Mouse (Mus musculus): Measurements from ENCODE around the gene U2surp. TPM values are rescaled to one million over a fixed set of nuclear protein-coding genes. Genes with fewer than 3 reads are reported as not detected.
"Not testable (repeated sequence)": the region's sequence is repeated elsewhere in the genome, so short reads cannot be mapped to it uniquely, and the experiment has no call there.

Gene U2surp
- polyA plus RNA-seq, 1 experiment from 2014 or later = 139 TPM

DNA sequence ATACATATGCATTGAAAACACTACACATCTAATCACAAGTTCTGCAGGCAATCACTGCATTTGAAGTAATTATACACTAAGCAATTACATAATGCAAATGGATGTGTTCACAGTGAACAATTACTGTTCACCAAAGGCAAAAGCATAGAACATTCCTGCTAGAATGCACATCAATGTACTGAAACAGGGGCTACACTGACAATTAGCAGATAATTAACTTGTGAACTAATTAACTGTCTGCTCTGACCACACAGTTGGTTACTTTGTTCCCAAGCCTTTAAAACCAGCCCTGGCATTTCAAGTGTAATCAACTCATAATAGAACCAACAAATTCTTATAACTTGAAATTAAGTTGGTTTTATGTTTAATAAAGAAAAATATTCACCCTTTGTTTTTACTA is 22.9 kb downstream of the U2surp start:
- no peak for DNase-seq (ENCODE audit: low spot score)
- H3K4me3 ChIP-seq = no peak overlapping the region
- no peaks in the 10 kb centered on the region for H3K27me3 ChIP-seq (ENCODE audit: low read depth, poor library complexity, severe bottlenecking)
- H3K4me1 ChIP-seq = no peaks in the 10 kb centered on the region
- no peak overlapping the region for H3K27ac ChIP-seq (replicated peaks)
- peaks cover 83% of the 10 kb centered on the region for H3K36me3 ChIP-seq
- no peaks in the 10 kb centered on the region for H3K9me3 ChIP-seq (replicated peaks)

DNA sequence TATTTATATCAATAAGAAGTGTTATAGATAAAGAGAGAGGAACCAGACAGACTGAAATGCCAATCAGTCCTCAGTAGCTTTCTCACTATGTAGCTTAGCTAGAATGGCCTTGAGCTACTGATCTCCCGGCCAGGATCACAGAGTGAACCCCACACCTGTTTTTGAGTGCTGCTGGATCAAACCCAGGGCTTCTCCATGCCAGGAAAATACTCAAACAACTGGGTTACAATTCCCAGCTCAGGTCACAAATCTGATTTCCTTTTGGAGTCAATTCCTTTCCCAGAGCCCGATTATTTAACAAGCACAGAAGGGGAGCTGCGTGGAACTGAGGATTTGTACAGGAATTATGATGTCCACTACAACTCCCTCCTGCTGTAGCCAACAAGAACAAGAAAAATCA is 31.8 kb downstream of the U2surp start:
- 99% methylated on average over 3 of the region's 3 CpGs for WGBS

DNA sequence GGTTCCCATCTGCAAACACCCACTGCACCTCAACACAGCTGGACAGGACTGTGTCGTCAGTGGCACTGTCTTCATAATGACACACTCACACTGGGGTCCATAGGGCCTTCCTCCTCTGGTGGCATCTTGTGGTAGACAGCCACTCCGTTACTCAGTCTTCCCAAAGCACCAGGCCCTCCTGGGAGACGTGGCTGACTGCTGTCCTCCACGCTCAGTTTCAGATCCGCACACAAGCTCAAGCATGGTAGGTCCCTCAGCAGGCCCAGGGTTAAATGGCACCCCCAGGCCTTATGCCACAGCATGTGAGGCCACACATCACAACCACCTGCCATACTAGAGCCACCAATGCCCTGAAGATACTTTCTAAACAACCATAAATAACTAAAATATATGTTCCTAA is 33.4 kb downstream of the U2surp start:
- Histone ChIP-seq H3K4me3 (no peak overlapping the region), H3K36me3 (peaks cover 94% of the 10 kb centered on the region), H3K9me3 (replicated peaks) (no peaks in the 10 kb centered on the region), H3K27ac (replicated peaks) (no peak overlapping the region), H3K4me1 (no peaks in the 10 kb centered on the region), H3K27me3 (ENCODE audit: low read depth, poor library complexity, severe bottlenecking) (no peaks in the 10 kb centered on the region)
- no peak for DNase-seq (ENCODE audit: low spot score)
- WGBS = 92% methylated on average over 5 of the region's 5 CpGs

More for the DNA sequence above, 31.8 kb downstream of the U2surp start:
- no peaks in the 10 kb centered on the region for H3K4me1 ChIP-seq
- H3K9me3 ChIP-seq (replicated peaks) = no peaks in the 10 kb centered on the region
- no peaks in the 10 kb centered on the region for H3K27me3 ChIP-seq (ENCODE audit: low read depth, poor library complexity, severe bottlenecking)
- H3K36me3 ChIP-seq = peaks cover 94% of the 10 kb centered on the region
- no peak overlapping the region for H3K4me3 ChIP-seq
- no peak overlapping the region for H3K27ac ChIP-seq (replicated peaks)
- DNase-seq (ENCODE audit: low spot score) = no peak

DNA sequence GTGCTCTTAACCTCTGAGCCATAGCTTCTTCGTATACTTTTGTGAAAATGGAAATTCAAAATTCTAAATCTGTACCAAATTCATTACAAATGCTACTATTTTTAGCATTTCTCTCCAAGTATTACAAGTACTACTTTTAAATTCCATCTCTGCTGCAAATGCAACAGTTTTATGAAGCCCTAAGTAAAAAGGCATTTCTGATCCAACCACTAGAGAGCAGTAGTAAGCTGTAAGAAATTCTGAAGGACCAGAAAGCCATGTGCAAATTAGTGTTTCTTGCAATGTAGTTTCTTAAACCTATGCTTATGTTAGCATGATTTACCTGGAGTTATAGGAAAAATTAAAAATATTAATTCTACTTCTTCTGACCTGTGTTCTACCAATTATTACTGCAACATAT is 38.9 kb downstream of the U2surp start:
- Histone ChIP-seq H3K4me1 (no peaks in the 10 kb centered on the region), H3K27ac (replicated peaks) (no peak overlapping the region), H3K27me3 (ENCODE audit: low read depth, poor library complexity, severe bottlenecking) (no peaks in the 10 kb centered on the region), H3K36me3 (peaks cover 91% of the 10 kb centered on the region), H3K4me3 (no peak overlapping the region), H3K9me3 (replicated peaks) (no peaks in the 10 kb centered on the region)
- no peak for DNase-seq (ENCODE audit: low spot score)
- WGBS = 96% methylated on average over 1 of the region's 1 CpGs

DNA sequence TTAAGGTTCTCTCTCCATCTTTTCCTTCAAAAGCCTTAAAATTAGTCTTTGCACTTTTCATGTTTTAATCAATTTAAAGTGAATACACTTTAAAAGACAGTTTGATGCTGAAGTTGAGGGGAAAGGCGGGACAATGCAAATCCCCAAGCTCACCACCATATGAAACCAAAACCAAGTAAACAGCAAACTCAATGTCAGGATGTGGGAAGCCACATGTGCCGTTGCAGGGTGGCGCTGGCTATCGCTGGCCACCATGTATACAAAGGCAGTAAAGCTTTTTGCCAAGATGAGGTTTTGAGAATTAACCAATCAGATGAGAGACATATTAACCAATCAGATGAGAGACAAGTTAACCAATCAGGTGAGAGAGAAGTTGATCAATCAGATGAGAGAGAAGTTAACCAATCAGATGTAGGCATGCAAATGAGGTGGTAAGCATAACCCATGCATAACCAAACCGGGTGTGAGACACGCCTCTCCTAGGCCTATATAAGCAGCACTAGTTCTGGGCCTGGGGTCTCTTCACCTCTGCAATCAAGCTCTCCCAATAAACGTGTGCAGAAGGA is 42.7 kb downstream of the U2surp start:
- peaks cover 95% of the 10 kb centered on the region for H3K36me3 ChIP-seq
- WGBS = 95% methylated on average over 7 of the region's 7 CpGs

DNA sequence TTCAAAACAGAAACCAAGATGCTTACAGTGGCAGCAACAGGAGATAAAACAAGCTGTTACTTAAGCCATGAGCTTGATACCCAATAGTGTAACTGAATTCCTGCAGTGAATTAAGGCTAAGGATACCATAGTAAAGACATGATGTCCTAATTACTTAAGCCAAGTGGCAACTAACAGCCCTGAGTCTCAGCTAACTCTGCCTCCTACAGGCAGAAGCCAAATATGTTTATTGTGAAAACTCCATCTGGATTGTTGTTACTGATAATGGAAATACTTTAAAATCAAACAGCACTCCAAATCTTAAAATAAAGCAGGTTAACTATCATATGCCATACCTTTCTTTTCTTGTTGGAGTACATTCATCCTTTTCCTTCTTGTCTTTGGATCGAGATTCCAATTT is 47.8 kb downstream of the U2surp start:
- no peaks in the 10 kb centered on the region for H3K9me3 ChIP-seq (replicated peaks)
- peaks cover 94% of the 10 kb centered on the region for H3K36me3 ChIP-seq
- H3K4me3 ChIP-seq = no peak overlapping the region
- DNase-seq (ENCODE audit: low spot score) = no peak
- H3K27me3 ChIP-seq (ENCODE audit: low read depth, poor library complexity, severe bottlenecking) = no peaks in the 10 kb centered on the region
- H3K4me1 ChIP-seq = no peaks in the 10 kb centered on the region
- 90% methylated on average over 1 of the region's 1 CpGs for WGBS
- H3K27ac ChIP-seq (replicated peaks) = no peak overlapping the region

More for the DNA sequence above, 42.7 kb downstream of the U2surp start:
- not testable (repeated sequence) for H3K9me3 ChIP-seq (replicated peaks); H3K4me3 ChIP-seq; H3K4me1 ChIP-seq; H3K27ac ChIP-seq (replicated peaks); H3K27me3 ChIP-seq (ENCODE audit: low read depth, poor library complexity, severe bottlenecking); DNase-seq (ENCODE audit: low spot score)

DNA sequence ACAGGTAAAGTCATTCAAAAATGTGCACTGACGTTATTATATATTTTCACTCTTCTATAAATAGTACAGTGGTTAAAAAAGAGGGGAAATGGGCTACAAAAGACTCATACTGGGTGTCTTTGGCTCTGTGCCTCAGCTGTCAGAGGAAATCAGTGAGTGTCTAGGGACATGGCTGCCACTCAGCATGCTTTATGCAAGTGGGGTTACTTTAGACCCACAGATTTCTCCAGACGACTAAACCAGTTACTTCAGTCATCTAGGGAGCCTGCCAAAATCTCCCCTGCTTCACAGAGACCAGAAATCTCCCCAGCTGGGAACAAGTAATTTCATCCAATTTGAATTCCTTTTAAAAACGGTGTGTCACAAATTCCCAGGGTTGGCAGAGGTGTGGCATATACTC is 59.9 kb downstream of the U2surp start:
- H3K36me3 ChIP-seq = peaks cover 12% of the 10 kb centered on the region
- H3K4me3 ChIP-seq = no peak overlapping the region
- no peaks in the 10 kb centered on the region; the same call in 1 of the 2 replicates for H3K9me3 ChIP-seq (replicated peaks)
- no peaks in the 10 kb centered on the region for H3K27me3 ChIP-seq (ENCODE audit: low read depth, poor library complexity, severe bottlenecking)
- no peak for DNase-seq (ENCODE audit: low spot score)
- H3K4me1 ChIP-seq = no peaks in the 10 kb centered on the region
- H3K27ac ChIP-seq (replicated peaks) = no peak overlapping the region
- 89% methylated on average over 3 of the region's 3 CpGs for WGBS

DNA sequence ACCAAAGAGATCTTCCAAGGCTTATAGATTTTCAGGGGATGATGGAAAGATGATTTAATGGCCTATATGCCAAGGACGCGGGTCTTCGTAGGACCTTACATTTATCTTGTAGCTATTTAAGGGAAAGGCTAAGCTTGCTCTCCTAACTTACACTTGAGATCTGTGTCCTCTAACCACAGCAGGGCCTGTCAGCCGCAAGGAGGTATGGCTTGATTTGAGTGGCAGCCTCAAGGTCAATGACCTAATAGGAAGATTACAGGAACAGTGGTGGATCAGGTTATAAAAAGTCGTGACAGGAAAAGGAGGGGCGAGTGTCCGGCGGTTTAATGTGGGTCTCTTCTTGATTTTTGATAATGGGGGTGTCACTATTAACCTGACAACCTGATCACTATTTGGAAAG is 61.2 kb downstream of the U2surp start:
- Histone ChIP-seq H3K4me1 (no peaks in the 10 kb centered on the region), H3K4me3 (no peak overlapping the region), H3K27me3 (ENCODE audit: low read depth, poor library complexity, severe bottlenecking) (no peaks in the 10 kb centered on the region), H3K27ac (replicated peaks) (no peak overlapping the region), H3K36me3 (no peaks in the 10 kb centered on the region; the same call in 1 of the 2 replicates), H3K9me3 (replicated peaks) (no peaks in the 10 kb centered on the region; the same call in 1 of the 2 replicates)
- WGBS = 95% methylated on average over 8 of the region's 8 CpGs
- DNase-seq (ENCODE audit: low spot score) = no peak

DNA sequence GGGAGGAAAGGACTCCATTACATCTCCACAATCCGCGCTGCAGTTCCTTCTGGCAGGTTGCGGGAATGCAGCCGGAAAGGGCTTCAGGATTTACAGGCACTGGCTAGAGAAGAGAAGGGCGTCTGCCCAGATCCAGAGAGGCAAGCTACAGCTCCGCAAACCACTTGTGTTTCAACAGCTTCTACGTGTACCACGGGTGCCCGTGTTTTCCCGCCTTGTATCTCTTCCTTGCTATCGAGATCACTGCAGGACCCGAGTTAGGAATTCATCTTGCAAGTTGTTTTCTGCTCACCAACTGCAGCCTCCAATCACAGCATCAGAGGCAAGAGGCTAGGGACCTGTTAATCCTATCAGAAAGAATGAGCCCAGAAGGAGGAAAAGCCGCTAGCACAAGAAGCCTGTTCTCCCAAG is 69.5 kb downstream of the U2surp start:
- H3K9me3 ChIP-seq (replicated peaks) = no peaks in the 10 kb centered on the region
- peak overlapping the region; percentile 74 for H3K27ac ChIP-seq (replicated peaks)
- peaks cover 21% of the 10 kb centered on the region for H3K4me1 ChIP-seq
- DNase-seq (ENCODE audit: low spot score) = peak; percentile 75
- 6% methylated on average over 13 of the region's 13 CpGs for WGBS
- no peaks in the 10 kb centered on the region for H3K36me3 ChIP-seq
- peak overlapping the region; percentile 44 for H3K4me3 ChIP-seq
- H3K27me3 ChIP-seq (ENCODE audit: low read depth, poor library complexity, severe bottlenecking) = no peaks in the 10 kb centered on the region

DNA sequence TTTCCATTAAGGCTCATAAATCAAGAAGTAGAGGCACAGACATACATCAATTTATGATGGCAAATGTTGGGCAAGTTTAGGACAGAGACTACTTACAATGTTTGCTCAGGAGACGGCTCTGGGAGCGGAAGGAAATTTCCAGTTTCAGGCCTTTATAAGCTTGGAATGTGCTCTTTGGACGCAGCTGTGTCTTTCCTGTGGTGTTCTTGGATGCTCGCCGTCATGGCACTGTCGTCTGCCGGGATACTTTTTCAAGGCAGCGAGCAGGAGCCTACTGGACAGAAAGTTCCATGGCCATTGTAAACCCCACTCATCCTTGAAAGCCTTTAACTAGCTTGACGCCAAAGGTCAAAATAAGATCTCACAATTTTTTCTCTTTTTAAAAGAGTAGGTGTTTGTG is 73.9 kb downstream of the U2surp start:
- no peak overlapping the region for H3K27ac ChIP-seq (replicated peaks)
- 88% methylated on average over 9 of the region's 9 CpGs for WGBS

DNA sequence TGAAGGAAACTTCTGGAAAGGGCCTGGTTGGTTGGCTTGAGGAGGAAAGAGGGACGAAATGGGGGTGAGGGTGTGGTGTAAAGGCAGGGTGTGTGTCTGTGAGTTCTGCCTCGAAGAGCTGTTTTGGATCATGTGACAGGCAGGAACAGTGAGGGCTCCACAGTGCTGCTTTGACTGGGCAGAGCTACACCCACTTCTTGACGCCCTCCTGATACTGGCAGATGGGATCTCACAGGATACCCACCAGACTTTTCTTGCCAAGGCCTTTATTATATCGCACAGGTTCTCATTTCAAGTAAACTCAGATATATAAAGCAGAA is 75.5 kb downstream of the U2surp start:
- Histone ChIP-seq H3K27me3 (ENCODE audit: low read depth, poor library complexity, severe bottlenecking) (no peaks in the 10 kb centered on the region), H3K4me1 (peaks cover 6% of the 10 kb centered on the region; the same call in 1 of the 2 replicates), H3K27ac (replicated peaks) (no peak overlapping the region), H3K36me3 (no peaks in the 10 kb centered on the region), H3K4me3 (no peak overlapping the region), H3K9me3 (replicated peaks) (no peaks in the 10 kb centered on the region)
- no peak for DNase-seq (ENCODE audit: low spot score)
- WGBS = 85% methylated on average over 4 of the region's 4 CpGs

More for the DNA sequence above, 73.9 kb downstream of the U2surp start:
- Histone ChIP-seq H3K27me3 (ENCODE audit: low read depth, poor library complexity, severe bottlenecking) (no peaks in the 10 kb centered on the region), H3K9me3 (replicated peaks) (no peaks in the 10 kb centered on the region), H3K4me1 (peaks cover 21% of the 10 kb centered on the region), H3K36me3 (no peaks in the 10 kb centered on the region), H3K4me3 (no peak overlapping the region)
- no peak for DNase-seq (ENCODE audit: low spot score)

DNA sequence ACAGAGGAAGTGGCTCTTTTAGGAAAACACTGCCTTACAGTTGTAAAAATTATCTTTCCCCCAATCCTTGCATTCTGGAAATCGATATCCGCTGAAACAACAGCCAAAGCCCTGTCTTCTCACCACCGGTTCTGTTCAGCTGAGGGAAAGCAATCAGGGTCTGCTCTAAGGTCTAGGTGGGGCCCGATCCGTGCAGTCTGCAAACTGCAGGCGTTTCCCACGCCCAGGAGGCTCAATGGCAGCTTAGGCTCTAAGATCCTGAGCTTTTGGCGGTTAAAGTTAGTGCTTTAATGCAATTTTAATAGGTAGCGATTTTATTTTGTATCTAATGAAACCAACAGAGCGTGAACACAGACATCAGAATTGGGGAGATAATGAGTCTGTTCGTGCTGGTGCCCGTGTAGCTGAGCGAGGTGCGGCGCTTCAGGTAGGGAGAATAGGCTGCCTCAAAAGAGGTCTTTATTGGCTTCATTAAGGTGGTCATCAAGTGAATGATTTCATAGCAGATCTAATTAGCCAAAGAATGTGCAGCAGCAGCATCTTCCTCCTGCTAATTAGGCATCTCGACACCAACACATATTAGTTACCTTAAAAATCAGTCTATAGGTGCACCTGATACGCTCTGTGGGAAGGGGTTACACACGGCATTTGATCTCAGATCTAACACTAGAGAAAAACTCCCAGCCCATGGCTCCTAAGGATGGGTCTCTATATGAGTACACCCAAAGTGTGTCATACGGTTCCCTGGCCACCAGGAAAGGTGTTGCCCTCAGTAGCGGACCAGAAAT is 76.1 kb downstream of the U2surp start:
- H3K36me3 ChIP-seq = no peaks in the 10 kb centered on the region
- 86% methylated on average over 20 of the region's 20 CpGs for WGBS
- peaks cover 6% of the 10 kb centered on the region; the same call in 1 of the 2 replicates for H3K4me1 ChIP-seq
- H3K9me3 ChIP-seq (replicated peaks) = no peaks in the 10 kb centered on the region
- H3K27me3 ChIP-seq (ENCODE audit: low read depth, poor library complexity, severe bottlenecking) = no peaks in the 10 kb centered on the region
- no peak overlapping the region for H3K4me3 ChIP-seq
- DNase-seq (ENCODE audit: low spot score) = no peak
- no peak overlapping the region for H3K27ac ChIP-seq (replicated peaks)

DNA sequence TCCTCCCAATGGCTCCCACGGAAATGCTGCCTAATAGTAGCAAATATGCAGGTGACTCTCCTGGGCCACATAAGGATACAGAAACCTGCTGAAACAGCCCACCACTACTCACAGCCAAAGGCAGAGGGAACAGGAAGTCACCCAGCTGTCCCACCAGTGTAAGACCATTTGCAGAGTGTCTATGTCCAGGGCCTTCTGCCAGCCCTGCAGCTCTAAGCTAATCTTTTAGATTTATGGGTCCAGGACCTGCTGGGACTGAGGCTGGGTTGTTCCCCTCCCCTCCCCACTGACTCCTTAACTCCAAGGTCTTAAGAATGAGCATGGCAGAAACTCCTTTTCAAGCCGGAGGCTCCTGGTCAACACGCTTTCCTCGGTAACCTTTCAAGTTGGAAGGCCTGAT is 83.5 kb downstream of the U2surp start:
- no peaks in the 10 kb centered on the region for H3K27me3 ChIP-seq (ENCODE audit: low read depth, poor library complexity, severe bottlenecking)
- no peaks in the 10 kb centered on the region for H3K4me1 ChIP-seq
- no peaks in the 10 kb centered on the region for H3K36me3 ChIP-seq
- H3K27ac ChIP-seq (replicated peaks) = no peak overlapping the region
- H3K4me3 ChIP-seq = no peak overlapping the region
- no peak for DNase-seq (ENCODE audit: low spot score)
- H3K9me3 ChIP-seq (replicated peaks) = no peaks in the 10 kb centered on the region
- WGBS = 82% methylated on average over 4 of the region's 4 CpGs

All from midbrain, embryonic 10.5 days (tissue).